Mouse (Mus musculus) gastrocnemius, adult 8-10 months (tissue): ENCODE results near the gene Olfr478. TPM values are rescaled to one million over a fixed set of nuclear protein-coding genes. Genes with fewer than 3 reads are reported as not detected.
"Not testable (repeated sequence)": the region's sequence is repeated elsewhere in the genome, so short reads cannot be mapped to it uniquely, and the experiment has no call there.

Source experiments
- DNase-seq, 2 experiments: peaks; one replicate each; pipeline ENCODE4 v3.0.0; 2022; ENCODE audit warnings: low spot score in 2 of 2
- total RNA-seq, 4 experiments: library from RNA; stranded (reverse); gene quantifications; 2 replicates each; pipeline ENCODE4 v1.2.4; 2022

Olfr478 gene
- total RNA-seq: not detected

- no peak for DNase-seq
Observed at GRCm38 (mm10) chr7:108033889-108034288, at the start of gene Olfr478. TSS of gene Olfr478 (minus strand) at chr7:108033989.

- DNase-seq: no peak
Observed at GRCm38 (mm10) chr7:108079555-108079954, 45.8 kb upstream of the Olfr478 start, which contains the start of gene Olfr481. TSS of gene Olfr481 (plus strand) at chr7:108079855.

DNA sequence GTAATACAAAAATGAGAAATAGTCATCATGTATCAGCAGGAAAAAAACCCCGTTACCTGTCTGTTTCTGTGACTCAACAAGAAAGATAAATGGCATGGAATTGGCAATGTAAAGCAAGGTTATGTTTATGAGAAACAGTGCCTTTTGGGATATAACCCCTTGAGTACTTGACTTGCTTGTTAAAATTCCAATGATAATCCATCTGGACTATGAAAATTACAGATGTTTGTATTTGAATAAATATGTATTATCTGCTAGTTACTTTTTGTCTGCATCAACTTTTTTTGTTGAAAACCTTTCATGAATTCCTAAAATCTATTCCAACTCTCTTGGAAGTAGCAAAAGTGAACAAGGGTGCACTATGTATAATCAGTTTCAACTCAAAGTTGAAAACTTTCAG, 33.5 kb upstream of the Olfr478 start, which contains the start of gene Olfr480:
Olfr480 (minus strand) TSS at position 101 of the 400 bp plus-strand sequence.
- no peak for DNase-seq

DNA sequence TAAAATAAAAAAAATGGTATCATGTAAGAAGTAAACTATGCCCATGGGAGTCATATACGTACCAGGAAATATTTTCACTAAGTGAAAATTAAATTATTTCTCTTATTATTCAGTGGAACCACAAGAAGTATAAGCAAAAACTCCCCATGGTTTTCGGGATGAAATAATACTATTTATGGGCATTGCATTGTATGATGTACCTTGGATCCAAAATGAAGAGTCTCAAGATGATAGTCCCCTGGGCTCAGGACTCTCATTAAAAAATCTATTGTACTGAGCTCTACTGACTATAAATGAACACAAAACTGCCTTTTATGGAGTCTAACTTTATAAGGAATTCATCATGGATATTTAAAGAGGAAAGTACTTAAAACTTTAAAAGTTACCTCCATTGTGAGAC, 16.6 kb upstream of the Olfr478 start, which contains the start of gene Olfr479:
Olfr479 (plus strand) TSS at position 301 of the 400 bp plus-strand sequence.
- DNase-seq: no peak

- not testable (repeated sequence) for DNase-seq
Observed at GRCm38 (mm10) chr7:108014256-108014655, 19.5 kb downstream of the Olfr478 start.

DNA sequence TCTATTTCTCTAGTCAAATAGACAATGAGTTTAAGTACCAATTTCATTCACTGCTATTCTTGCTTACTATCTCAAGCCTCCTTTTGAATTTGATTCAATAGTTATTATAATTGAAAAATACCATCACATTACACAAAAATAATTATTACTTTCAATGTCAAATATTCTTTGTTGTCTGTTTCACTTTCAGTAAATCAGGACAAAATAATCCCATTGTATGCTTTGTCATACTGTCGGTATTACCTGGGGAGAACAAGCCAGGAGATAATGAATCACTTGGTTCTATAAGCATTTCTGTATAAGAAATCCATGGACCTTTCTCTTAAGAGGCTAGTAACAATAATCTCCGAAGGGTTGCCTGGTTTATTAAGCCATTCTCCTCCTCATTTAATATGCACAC, 47.4 kb downstream of the Olfr478 start, which contains the start of gene Olfr477:
Olfr477 (plus strand) TSS at position 301 of the 400 bp plus-strand sequence.
- DNase-seq: no peak

Other genes with a start within 250 kb of the Olfr478 start
- gene Ovch2, start 232.8 kb downstream of the Olfr478 start, total RNA-seq: not detected
- not detected for gene Olfr467, start 221.7 kb downstream of the Olfr478 start, total RNA-seq
- gene Olfr469, start 208.4 kb downstream of the Olfr478 start, total RNA-seq: not detected
- gene Olfr470, start 186.5 kb downstream of the Olfr478 start, total RNA-seq: not detected
- gene Olfr472, start 136.1 kb downstream of the Olfr478 start, total RNA-seq: not detected
- gene Olfr473, start 103.5 kb downstream of the Olfr478 start, total RNA-seq: not detected
- gene Olfr474, start 79.3 kb downstream of the Olfr478 start, total RNA-seq: not detected
- gene Olfr476, start 69.2 kb downstream of the Olfr478 start, total RNA-seq: not detected
- not detected for gene Olfr477, start 47.3 kb downstream of the Olfr478 start, total RNA-seq
- not detected for gene Olfr479, start 16.7 kb upstream of the Olfr478 start, total RNA-seq
- not detected for gene Olfr480, start 33.4 kb upstream of the Olfr478 start, total RNA-seq
- gene Olfr481, start 45.9 kb upstream of the Olfr478 start, total RNA-seq: not detected
- gene Olfr482, start 63.6 kb upstream of the Olfr478 start, total RNA-seq: under 1 TPM; 0.46 to 0.88 (median 0.60) TPM
- not detected for gene Olfr483, start 66.9 kb upstream of the Olfr478 start, total RNA-seq
- not detected for gene Olfr484, start 93.5 kb upstream of the Olfr478 start, total RNA-seq
- not detected for gene Olfr485, start 125.9 kb upstream of the Olfr478 start, total RNA-seq
- gene Olfr486, start 138.8 kb upstream of the Olfr478 start, total RNA-seq: not detected
- not detected for gene Olfr487, start 180.6 kb upstream of the Olfr478 start, total RNA-seq
- not detected for gene Olfr488, start 224.4 kb upstream of the Olfr478 start, total RNA-seq